2 mouse cellular contexts compared by ENCODE assay signal in genomic region chr3:107656151-107656550, GRCm38 (mm10).
TF ChIP-seq lines count a peak whose summit lies in the region.

No protein-coding gene starts in this region.

TF ChIP-seq in MEL, 35 proteins besides CTCF, POLR2A, EP300 and RAD21 (continued from another document):
- TF ChIP-seq USF2 (IDR thresholded peaks at IDR 0.05; ENCODE audit: borderline replicate concordance in 1 of 2, insufficient read depth in 1 of 2, low read depth in 1 of 2, low read length in 2 of 2), result peak in 1 of 2 experiments; percentile 46; a peak in 1 of 4 replicates

TF ChIP-seq in myocyte, 11 proteins besides CTCF, POLR2A, EP300 and RAD21 (continued from another document):
- TF ChIP-seq TCF3 (IDR thresholded peaks at IDR 0.05; ENCODE audit: insufficient read length, low read depth), result no peak
- TF ChIP-seq SRF (IDR thresholded peaks at IDR 0.05; ENCODE audit: control insufficient read depth, insufficient read length, low read depth), result no peak
